Mouse (Mus musculus) forebrain, embryonic 10.5 days (tissue): ENCODE results near the gene N4bp2l2. TPM values are rescaled to one million over a fixed set of nuclear protein-coding genes. Genes with fewer than 3 reads are reported as not detected.
A peak's percentile ranks its signal among the peaks of the same experiment; 100 is the strongest.
"Not testable (repeated sequence)": the region's sequence is repeated elsewhere in the genome, so short reads cannot be mapped to it uniquely, and the experiment has no call there.

Source experiments
- DNase-seq: peaks from one replicate; pipeline ENCODE4 v3.0.0-alpha.2; 2017; ENCODE audit warnings: low spot score; ENCODE audit errors: extremely low spot score
- H3K27ac ChIP-seq: fragments of 300-500 bp; sonication (generic); 2 replicates; pipeline ENCODE4 v1.5.1; 2016; ENCODE audit warnings: mild to moderate bottlenecking
- H3K27me3 ChIP-seq: fragments of 300-500 bp; sonication (generic); 2 replicates; pipeline ENCODE4 v1.6.1; 2016; ENCODE audit warnings: mild to moderate bottlenecking; ENCODE audit not compliant: poor library complexity, severe bottlenecking
- H3K36me3 ChIP-seq: fragments of 300-500 bp; sonication (generic); replicated peaks from 2 replicates; pipeline ENCODE4 v1.6.1; 2016; ENCODE audit warnings: mild to moderate bottlenecking, moderate library complexity
- H3K4me1 ChIP-seq: fragments of 300-500 bp; sonication (generic); 2 replicates; pipeline ENCODE4 v1.6.1; 2016
- H3K4me3 ChIP-seq: fragments of 300-500 bp; sonication (generic); 2 replicates; pipeline ENCODE4 v1.5.1; 2016; ENCODE audit warnings: mild to moderate bottlenecking, moderate library complexity
- H3K9me3 ChIP-seq: fragments of 300-500 bp; sonication (generic); 2 replicates; pipeline ENCODE4 v1.6.1; 2016; ENCODE audit warnings: mild to moderate bottlenecking, moderate library complexity
- WGBS: fragments of 180-500 bp; shearing (Covaris S2); methylation state at CpG from one replicate; pipeline ENCODE4 v1.1.7; 2016; 5-methylcytosine and 5-hydroxymethylcytosine counted together
- polyA plus RNA-seq: library from polyadenylated mRNA; unstranded; fragments of >200 nt; fragmentation: Nextera tagmentation; extraction: Ambion mirVana; gene quantifications from 2 replicates; pipeline ENCODE4 v1.2.1, GENCODE M21; 2016

Gene N4bp2l2
- polyA plus RNA-seq: 32.0 and 33.3 TPM in 2 replicates

DNA sequence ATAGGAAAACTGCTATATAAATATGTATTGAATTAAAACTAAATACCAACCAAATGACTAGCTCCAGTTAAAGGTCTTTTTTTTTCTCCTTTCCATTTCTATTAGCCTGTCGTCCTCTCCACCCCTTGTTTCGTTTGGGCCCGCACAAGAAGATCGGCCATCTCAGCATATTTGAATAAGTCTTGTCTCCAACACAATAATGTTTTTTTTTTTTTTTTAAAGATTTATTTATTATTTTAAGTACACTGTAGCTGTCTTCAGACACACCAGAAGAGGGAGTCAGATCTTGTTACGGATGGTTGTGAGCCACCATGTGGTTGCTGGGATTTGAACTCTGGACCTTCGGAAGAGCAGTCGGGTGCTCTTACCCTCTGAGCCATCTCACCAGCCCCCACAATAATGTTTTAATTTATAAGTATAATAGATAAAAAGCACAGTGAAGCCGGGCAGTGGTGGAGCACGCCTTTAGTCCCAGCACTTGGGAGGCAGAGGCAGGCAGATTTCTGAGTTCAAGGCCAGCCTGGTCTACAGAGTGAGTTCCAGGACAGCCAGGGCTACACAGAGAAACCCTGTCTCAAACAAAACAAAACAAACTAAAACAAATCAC lies at the start of gene N4bp2l2:
Gene N4bp2l2 (minus strand): TSS at position 51 of the 607 bp plus-strand sequence.
- not testable (repeated sequence) for DNase-seq, H3K4me1 ChIP-seq, H3K9me3 ChIP-seq, H3K27me3 ChIP-seq
- H3K27ac ChIP-seq: peak within 1 kb of the TSS; percentile 92
- peak within 1 kb of the TSS; percentile 95 for H3K4me3 ChIP-seq
- WGBS: 91% methylated on average over 9 of the region's 9 CpGs
- H3K36me3 ChIP-seq: peaks cover 24% of the 10 kb centered on the region

DNA sequence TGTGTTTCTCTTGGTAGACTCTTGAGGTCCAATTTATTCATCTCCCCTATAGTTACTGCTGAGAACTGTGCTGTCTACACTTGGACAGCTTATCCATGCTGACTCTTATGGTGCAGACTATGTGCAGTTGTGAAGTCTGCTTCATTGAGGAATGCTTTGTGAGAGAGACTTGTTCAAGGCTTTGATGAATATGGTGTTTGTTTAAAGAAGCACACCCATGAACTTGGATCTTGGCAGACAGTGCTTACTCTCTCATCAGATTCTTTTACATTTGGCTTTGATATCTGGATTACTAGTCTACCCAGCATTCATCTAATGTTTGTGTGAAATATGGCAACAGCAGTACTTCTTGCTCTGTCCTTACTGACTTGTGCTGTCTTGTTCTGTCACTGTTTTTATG lies 47.4 kb upstream of the N4bp2l2 start:
- no peak for DNase-seq
- peaks cover 3% of the 10 kb centered on the region; the same call in 1 of the 2 replicates for H3K4me1 ChIP-seq
- no peak overlapping the region for H3K4me3 ChIP-seq
- no peaks in the 10 kb centered on the region for H3K27me3 ChIP-seq
- no peak overlapping the region for H3K27ac ChIP-seq
- no peaks in the 10 kb centered on the region for H3K9me3 ChIP-seq
- peaks cover 3% of the 10 kb centered on the region; the same call in 1 of the 2 replicates for H3K36me3 ChIP-seq

DNA sequence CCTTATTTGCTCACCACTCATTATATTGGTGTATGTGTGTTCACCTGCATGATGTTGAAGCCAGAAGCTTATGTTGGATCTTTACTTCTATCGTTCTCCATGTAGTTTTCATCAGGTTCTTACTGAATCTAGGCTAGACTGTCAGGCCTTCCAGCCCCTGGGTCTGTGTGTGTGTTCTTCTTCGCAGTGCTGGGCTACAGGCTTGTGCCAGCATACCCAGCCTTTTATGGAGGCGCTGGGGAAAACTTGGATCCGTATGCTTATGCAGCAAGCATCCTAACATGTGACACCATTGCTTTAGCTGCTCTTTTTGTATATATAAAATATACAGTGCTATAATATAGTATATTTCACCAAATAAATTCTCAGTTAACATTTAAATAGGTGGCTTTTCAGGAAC lies 45.5 kb upstream of the N4bp2l2 start:
- 93% methylated on average over 4 of the region's 4 CpGs for WGBS

GRCm38 (mm10) chr5:150707181-150707580 lies 41.2 kb upstream of the N4bp2l2 start:
- WGBS: 97% methylated on average over 3 of the region's 3 CpGs
- not testable (repeated sequence) for DNase-seq, H3K27ac ChIP-seq, H3K9me3 ChIP-seq, H3K4me3 ChIP-seq, H3K27me3 ChIP-seq, H3K4me1 ChIP-seq
- peaks cover 15% of the 10 kb centered on the region; the same call in 1 of the 2 replicates for H3K36me3 ChIP-seq

More for the DNA sequence above, 45.5 kb upstream of the N4bp2l2 start:
- Histone ChIP-seq H3K4me1 (no peaks in the 10 kb centered on the region), H3K9me3 (no peaks in the 10 kb centered on the region), H3K4me3 (no peak overlapping the region), H3K27ac (no peak overlapping the region), H3K27me3 (no peaks in the 10 kb centered on the region), H3K36me3 (peaks cover 11% of the 10 kb centered on the region; the same call in 1 of the 2 replicates)
- no peak for DNase-seq

DNA sequence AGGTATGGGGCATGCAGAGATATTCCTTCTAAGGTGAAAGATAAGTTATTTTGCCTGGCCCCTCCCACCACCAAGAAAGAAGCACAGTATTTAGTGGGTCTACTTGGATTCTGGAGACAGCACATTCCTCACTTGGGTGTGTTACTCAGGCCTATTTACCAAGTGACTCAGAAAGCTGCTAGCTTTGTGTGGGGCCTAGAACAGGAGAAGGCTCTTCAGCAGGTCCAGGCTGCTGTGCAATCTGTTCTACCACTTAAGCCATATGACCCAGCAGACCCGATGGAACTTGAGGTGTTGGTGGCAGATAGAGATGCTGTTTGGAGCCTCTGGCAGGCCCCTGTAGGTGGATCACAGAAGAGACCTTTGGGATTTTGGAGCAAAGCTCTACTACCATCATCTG lies 40.7 kb upstream of the N4bp2l2 start:
- not testable (repeated sequence) for H3K9me3 ChIP-seq
- H3K36me3 ChIP-seq: peaks cover 15% of the 10 kb centered on the region; the same call in 1 of the 2 replicates
- 83% methylated on average over 1 of the region's 1 CpGs for WGBS

GRCm38 (mm10) chr5:150702714-150703113 lies 36.7 kb upstream of the N4bp2l2 start:
- Histone ChIP-seq H3K4me1 (no peaks in the 10 kb centered on the region), H3K9me3 (peaks cover 11% of the 10 kb centered on the region; the same call in 1 of the 2 replicates), H3K27ac (no peak overlapping the region), H3K4me3 (no peak overlapping the region), H3K27me3 (no peaks in the 10 kb centered on the region), H3K36me3 (peaks cover 29% of the 10 kb centered on the region)
- WGBS: 85% methylated on average over 2 of the region's 2 CpGs
- no peak for DNase-seq

More for the DNA sequence above, 40.7 kb upstream of the N4bp2l2 start:
- DNase-seq, H3K4me3 ChIP-seq, H3K27me3 ChIP-seq, H3K4me1 ChIP-seq, H3K27ac ChIP-seq: not testable (repeated sequence)

GRCm38 (mm10) chr5:150693277-150693676 lies 27.3 kb upstream of the N4bp2l2 start:
- 95% methylated on average over 2 of the region's 2 CpGs for WGBS
- no peak for DNase-seq
- Histone ChIP-seq H3K4me3 (no peak overlapping the region), H3K27ac (no peak overlapping the region), H3K9me3 (peaks cover 17% of the 10 kb centered on the region), H3K4me1 (no peaks in the 10 kb centered on the region), H3K27me3 (no peaks in the 10 kb centered on the region), H3K36me3 (peaks cover 55% of the 10 kb centered on the region)

GRCm38 (mm10) chr5:150690685-150691084 lies 24.7 kb upstream of the N4bp2l2 start:
- peaks cover 33% of the 10 kb centered on the region for H3K36me3 ChIP-seq
- no peak overlapping the region for H3K4me3 ChIP-seq
- H3K9me3 ChIP-seq: peaks cover 13% of the 10 kb centered on the region
- no peak overlapping the region for H3K27ac ChIP-seq
- H3K4me1 ChIP-seq: no peaks in the 10 kb centered on the region
- DNase-seq: no peak
- no peaks in the 10 kb centered on the region for H3K27me3 ChIP-seq

DNA sequence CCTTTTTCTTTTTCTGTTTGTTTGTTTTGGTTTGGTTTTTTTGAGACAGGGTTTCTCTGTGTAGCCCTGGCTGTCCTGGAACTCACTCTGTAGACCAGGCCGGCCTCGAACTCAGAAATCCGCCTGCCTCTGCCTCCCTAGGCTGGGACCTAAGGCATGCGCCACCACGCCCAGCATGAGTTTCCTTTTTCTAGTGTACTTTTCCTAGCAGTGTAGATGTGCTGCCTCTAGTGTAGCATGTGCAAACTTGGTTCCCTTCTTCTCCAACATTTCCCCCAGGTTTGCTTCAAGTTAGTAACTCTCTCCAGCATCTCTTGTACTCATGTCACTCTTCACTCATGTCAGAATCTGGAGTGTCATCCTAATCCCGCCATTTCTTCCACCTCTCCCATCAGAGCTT lies 16.9 kb upstream of the N4bp2l2 start:
- H3K9me3 ChIP-seq, DNase-seq, H3K27me3 ChIP-seq, H3K4me1 ChIP-seq, H3K27ac ChIP-seq, H3K4me3 ChIP-seq: not testable (repeated sequence)
- peaks cover 22% of the 10 kb centered on the region for H3K36me3 ChIP-seq
- 95% methylated on average over 6 of the region's 6 CpGs for WGBS

DNA sequence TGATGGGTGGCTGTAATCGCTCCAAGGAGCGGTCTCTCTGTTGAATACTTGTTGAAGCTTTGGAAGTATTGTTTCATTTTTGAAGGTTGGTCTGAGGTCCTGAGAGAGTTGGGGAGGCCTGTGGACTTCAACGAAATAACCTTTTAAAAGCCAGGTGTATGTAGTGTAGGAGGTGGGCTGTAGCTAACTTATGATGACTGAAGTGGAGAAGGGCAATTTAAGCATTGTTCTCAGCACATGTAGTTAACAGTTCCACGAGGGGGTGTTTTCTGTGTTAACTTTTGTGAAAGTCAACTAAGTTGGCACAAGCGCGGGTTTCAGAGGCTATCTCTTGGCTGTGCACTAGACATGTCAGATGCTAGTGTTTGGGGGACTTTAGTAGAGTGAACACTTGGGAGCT lies 8.9 kb upstream of the N4bp2l2 start:
- no peaks in the 10 kb centered on the region for H3K27me3 ChIP-seq
- no peak for DNase-seq
- H3K4me1 ChIP-seq: peaks cover 18% of the 10 kb centered on the region
- WGBS: 71% methylated on average over 6 of the region's 6 CpGs
- H3K9me3 ChIP-seq: 0 out of 2 replicates have a peak, but pooled peaks cover 3% of the 10 kb centered on the region
- H3K36me3 ChIP-seq: peaks cover 21% of the 10 kb centered on the region
- H3K27ac ChIP-seq: peak overlapping the region; percentile 99
- H3K4me3 ChIP-seq: peak overlapping the region; percentile 93

GRCm38 (mm10) chr5:150673880-150674621 lies 8.1 kb upstream of the N4bp2l2 start:
- peaks cover 18% of the 10 kb centered on the region for H3K4me1 ChIP-seq
- peak overlapping the region; percentile 93 for H3K4me3 ChIP-seq
- no peaks in the 10 kb centered on the region for H3K27me3 ChIP-seq
- peaks cover 13% of the 10 kb centered on the region for H3K36me3 ChIP-seq
- peak; percentile 45 for DNase-seq
- H3K9me3 ChIP-seq: 0 out of 2 replicates have a peak, but pooled peaks cover 3% of the 10 kb centered on the region
- under 1% methylated on average over 75 of the region's 91 CpGs for WGBS
- peak overlapping the region; percentile 99 for H3K27ac ChIP-seq

GRCm38 (mm10) chr5:150673153-150673835 lies 7.3 kb upstream of the N4bp2l2 start, which contains the start of gene Pds5b:
TSS of gene Pds5b (plus strand) at chr5:150673739.
- Histone ChIP-seq H3K27me3 (no peaks in the 10 kb centered on the region), H3K4me3 (peak within 1 kb of the TSS; percentile 93), H3K4me1 (peaks cover 18% of the 10 kb centered on the region), H3K36me3 (peaks cover 7% of the 10 kb centered on the region), H3K27ac (peak within 1 kb of the TSS; percentile 99), H3K9me3 (no peaks in the 10 kb centered on the region)
- peak; percentile 93 for DNase-seq
- 14% methylated on average over 49 of the region's 49 CpGs for WGBS
